Mouse (Mus musculus) midbrain, postnatal 0 days (tissue): ENCODE data around the gene Epha10. TPM values are rescaled to one million over a fixed set of nuclear protein-coding genes. Genes with fewer than 3 reads are reported as not detected.
A peak's percentile ranks its signal among the peaks of the same experiment; 100 is the strongest.

Source experiments
- ATAC-seq: fragments of 200-750 bp; cut with Nextera tagmentation; 2 replicates; pipeline ENCODE4 v1.8.0; 2017; ENCODE audit warnings: moderate number of reproducible peaks, mild to moderate bottlenecking, moderate TSS enrichment, moderate library complexity; ENCODE audit not compliant: low FRiP score
- DNase-seq: peaks from one replicate; pipeline ENCODE4 v3.0.0-alpha.2; 2015; ENCODE audit warnings: low spot score
- H3K27ac ChIP-seq: fragments of 300-500 bp; sonication (generic); 2 replicates; pipeline ENCODE4 v1.5.1; 2014; ENCODE audit warnings: low read depth, mild to moderate bottlenecking, low read length, mixed read lengths
- H3K27me3 ChIP-seq: fragments of 300-500 bp; sonication (generic); 2 replicates; pipeline ENCODE4 v1.6.1; 2014; ENCODE audit warnings: low read length, control low read depth, mixed read lengths; ENCODE audit not compliant: insufficient read depth
- H3K36me3 ChIP-seq: fragments of 300-500 bp; sonication (generic); 2 replicates; pipeline ENCODE4 v1.6.1; 2014; ENCODE audit warnings: low read length, control low read depth, mixed read lengths; ENCODE audit not compliant: insufficient read depth
- H3K4me1 ChIP-seq: fragments of 300-500 bp; sonication (generic); 2 replicates; pipeline ENCODE4 v1.6.1; 2014; ENCODE audit warnings: mild to moderate bottlenecking, control low read depth, antibody characterized with exemption, low read length, mixed read lengths; ENCODE audit not compliant: insufficient read depth
- H3K4me2 ChIP-seq: fragments of 300-500 bp; sonication (generic); 2 replicates; pipeline ENCODE4 v1.6.1; 2014; ENCODE audit warnings: low read depth, mild to moderate bottlenecking, low read length, mixed read lengths; ENCODE audit not compliant: poor library complexity, severe bottlenecking
- H3K4me3 ChIP-seq: fragments of 300-500 bp; sonication (generic); 2 replicates; pipeline ENCODE4 v1.5.1; 2014; ENCODE audit warnings: low read depth, mild to moderate bottlenecking, low read length, moderate library complexity
- H3K9ac ChIP-seq: fragments of 300-500 bp; sonication (generic); replicated peaks from 2 replicates; pipeline ENCODE4 v1.6.1; 2014; ENCODE audit warnings: mild to moderate bottlenecking, low read length, moderate library complexity, mixed read lengths; ENCODE audit not compliant: poor library complexity, severe bottlenecking
- H3K9me3 ChIP-seq: fragments of 300-500 bp; sonication (generic); 2 replicates; pipeline ENCODE4 v1.6.1; 2016; ENCODE audit warnings: low read length, control low read depth
- CTCF ChIP-seq: IDR thresholded peaks from 2 replicates; pipeline ENCODE4 v1.5.1; 2016; ENCODE audit warnings: antibody characterized with exemption, mild to moderate bottlenecking
- WGBS: fragments of 180-500 bp; shearing (Covaris S2); extraction: QIAGEN DNeasy Blood & Tissue Kit; methylation state at CpG from one replicate; pipeline ENCODE4 v1.1.7; 2014; 5-methylcytosine and 5-hydroxymethylcytosine counted together
- polyA plus RNA-seq: library from polyadenylated mRNA; unstranded; fragments of >200 nt; fragmentation: Nextera tagmentation; extraction: Ambion mirVana; gene quantifications from 2 replicates; pipeline ENCODE4 v1.2.1, GENCODE M21; 2015
- total RNA-seq: library from RNA; depleted of rRNA; stranded (reverse); fragments of >200 nt; gene quantifications from 2 replicates; pipeline ENCODE4 v1.2.3, GENCODE M21; 2014

Gene Epha10
- total and polyA plus RNA-seq, 2 experiments from 2014 or later = 15.3 to 43.4 TPM

DNA sequence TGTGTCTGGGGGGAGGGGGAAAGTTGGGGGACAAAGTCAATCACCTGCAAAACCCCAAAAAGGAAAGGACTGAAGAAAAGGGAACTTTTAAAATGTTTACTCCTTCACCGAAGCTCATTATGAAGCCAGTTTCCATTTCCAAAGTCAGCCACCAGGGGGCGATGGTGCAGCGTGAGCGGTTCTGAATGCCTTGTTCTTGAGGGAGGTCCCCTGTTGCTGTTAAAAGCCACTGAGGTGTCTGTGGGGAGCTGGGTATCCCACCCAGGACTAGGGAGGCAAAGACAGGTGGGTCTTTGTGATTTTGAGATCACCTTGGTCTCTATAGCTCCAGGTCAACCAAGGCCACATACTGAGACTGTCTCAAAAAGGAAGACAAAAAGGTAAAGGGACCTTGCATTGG lies 62.3 kb downstream of the Epha10 start:
- Histone ChIP-seq H3K9ac (no peak overlapping the region), H3K27me3 (no peaks in the 10 kb centered on the region), H3K36me3 (peaks cover 18% of the 10 kb centered on the region), H3K4me1 (no peaks in the 10 kb centered on the region), H3K9me3 (no peaks in the 10 kb centered on the region), H3K4me2 (no peak overlapping the region), H3K27ac (no peak overlapping the region), H3K4me3 (no peak overlapping the region)
- DNase-seq = peak; percentile 80
- no peak for ATAC-seq
- TF ChIP-seq CTCF = peak; percentile 97
- WGBS = 9% methylated on average over 4 of the region's 4 CpGs

- Histone ChIP-seq H3K9me3 (no peaks in the 10 kb centered on the region), H3K4me1 (no peaks in the 10 kb centered on the region), H3K9ac (no peak overlapping the region), H3K4me2 (no peak overlapping the region), H3K36me3 (peaks cover 18% of the 10 kb centered on the region), H3K27ac (no peak overlapping the region), H3K4me3 (no peak overlapping the region), H3K27me3 (no peaks in the 10 kb centered on the region)
- WGBS = 88% methylated on average over 5 of the region's 5 CpGs
- DNase-seq (no peak), ATAC-seq (no peak)
- no peak for TF ChIP-seq CTCF
These were observed 63.1 kb downstream of the Epha10 start for GRCm38 (mm10) chr4:124943781-124944180.

DNA sequence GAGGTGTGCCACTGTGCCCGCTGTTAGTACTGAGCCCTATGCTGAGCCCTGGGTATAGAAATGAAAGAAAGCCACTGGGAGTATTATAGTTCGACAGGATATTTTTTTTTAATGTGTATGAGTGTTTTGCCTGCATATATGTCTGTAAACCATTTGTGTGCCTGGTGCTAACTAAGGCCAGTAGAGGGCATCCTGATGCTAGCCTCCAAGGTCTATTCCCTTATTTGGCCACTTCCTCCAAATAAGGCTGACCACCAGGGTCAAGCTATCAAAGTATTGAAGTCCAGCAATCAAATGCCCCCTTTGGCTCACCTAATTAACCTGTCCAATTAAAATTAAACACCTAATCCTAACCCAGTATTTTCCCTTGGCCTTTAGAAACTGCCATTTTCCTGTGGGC lies 64.3 kb downstream of the Epha10 start:
- TF ChIP-seq CTCF = peak; percentile 74
- H3K27ac ChIP-seq = no peak overlapping the region
- H3K36me3 ChIP-seq = peaks cover 14% of the 10 kb centered on the region
- no peaks in the 10 kb centered on the region for H3K27me3 ChIP-seq
- H3K9ac ChIP-seq = no peak overlapping the region
- DNase-seq (peak; percentile 21), ATAC-seq (no peak)
- H3K4me1 ChIP-seq = no peaks in the 10 kb centered on the region
- H3K4me3 ChIP-seq = no peak overlapping the region
- 61% methylated on average over 2 of the region's 2 CpGs for WGBS
- H3K4me2 ChIP-seq = no peak overlapping the region
- H3K9me3 ChIP-seq = no peaks in the 10 kb centered on the region

- DNase-seq = peak; percentile 64
These were observed 68.8 kb downstream of the Epha10 start for GRCm38 (mm10) chr4:124949488-124949887.

GRCm38 (mm10) chr4:124950181-124951035 lies 69.7 kb downstream of the Epha10 start:
- WGBS = 84% methylated on average over 21 of the region's 21 CpGs
- no peak overlapping the region for H3K27ac ChIP-seq
- H3K27me3 ChIP-seq = no peaks in the 10 kb centered on the region
- TF ChIP-seq CTCF = no peak
- no peak for DNase-seq
- H3K4me1 ChIP-seq = no peaks in the 10 kb centered on the region
- H3K9ac ChIP-seq = no peak overlapping the region
- no peak overlapping the region for H3K4me2 ChIP-seq
- H3K4me3 ChIP-seq = no peak overlapping the region
- no peaks in the 10 kb centered on the region for H3K9me3 ChIP-seq
- H3K36me3 ChIP-seq = no peaks in the 10 kb centered on the region
- no peak for ATAC-seq

More at GRCm38 (mm10) chr4:124949488-124949887, 68.8 kb downstream of the Epha10 start:
- no peak overlapping the region for H3K9ac ChIP-seq
- no peak overlapping the region for H3K27ac ChIP-seq
- no peak for TF ChIP-seq CTCF
- no peaks in the 10 kb centered on the region for H3K27me3 ChIP-seq
- ATAC-seq = no peak
- H3K4me2 ChIP-seq = no peak overlapping the region
- H3K36me3 ChIP-seq = no peaks in the 10 kb centered on the region
- H3K4me1 ChIP-seq = no peaks in the 10 kb centered on the region
- WGBS = 69% methylated on average over 3 of the region's 3 CpGs
- H3K9me3 ChIP-seq = no peaks in the 10 kb centered on the region
- H3K4me3 ChIP-seq = no peak overlapping the region

DNA sequence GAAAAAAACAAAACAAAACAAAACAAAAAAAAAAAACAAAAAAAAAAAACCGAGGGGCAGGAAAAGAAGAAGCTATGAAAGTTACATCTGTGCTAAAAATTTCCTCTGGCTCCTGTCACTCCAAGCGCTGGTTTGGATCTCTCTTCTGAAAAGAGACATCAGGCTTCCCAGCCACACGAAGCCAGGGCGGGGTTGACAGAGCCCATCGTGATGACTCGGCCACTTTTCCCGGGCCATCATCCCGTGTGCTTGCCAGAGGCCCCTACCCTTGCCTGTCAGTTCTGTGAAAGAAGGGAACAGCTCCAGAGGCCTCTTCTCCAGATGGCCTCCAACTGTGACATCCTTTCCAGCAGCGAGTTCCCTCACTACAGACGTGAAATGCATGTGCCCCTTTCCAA lies 70.3 kb downstream of the Epha10 start:
- 44% methylated on average over 10 of the region's 10 CpGs for WGBS
- no peak for TF ChIP-seq CTCF
- no peaks in the 10 kb centered on the region for H3K4me1 ChIP-seq

More for the DNA sequence above, 70.3 kb downstream of the Epha10 start:
- ATAC-seq (no peak), DNase-seq (no peak)
- Histone ChIP-seq H3K36me3 (no peaks in the 10 kb centered on the region), H3K27ac (no peak overlapping the region), H3K4me2 (no peak overlapping the region), H3K9ac (no peak overlapping the region), H3K4me3 (no peak overlapping the region), H3K9me3 (no peaks in the 10 kb centered on the region), H3K27me3 (no peaks in the 10 kb centered on the region)
